Mouse (Mus musculus) limb, embryonic 12.5 days (tissue): ENCODE measurements around the gene Pvr. TPM values are rescaled to one million over a fixed set of nuclear protein-coding genes. Genes with fewer than 3 reads are reported as not detected.
A peak's percentile ranks its signal among the peaks of the same experiment; 100 is the strongest.

Source experiments
- ATAC-seq: fragments of 200-750 bp; cut with Nextera tagmentation; 2 replicates; pipeline ENCODE4 v1.8.0; 2017; ENCODE audit warnings: low read depth, moderate TSS enrichment; ENCODE audit not compliant: insufficient number of reproducible peaks, insufficient read depth, low FRiP score, low TSS enrichment
- H3K27ac ChIP-seq: fragments of 300-500 bp; sonication (generic); 2 replicates; pipeline ENCODE4 v1.5.1; 2016; ENCODE audit warnings: mild to moderate bottlenecking, moderate library complexity
- H3K27me3 ChIP-seq: fragments of 300-500 bp; sonication (generic); 2 replicates; pipeline ENCODE4 v1.6.1; 2016; ENCODE audit warnings: mild to moderate bottlenecking, moderate library complexity
- H3K36me3 ChIP-seq: fragments of 300-500 bp; sonication (generic); 2 replicates; pipeline ENCODE4 v1.6.1; 2016; ENCODE audit warnings: mild to moderate bottlenecking, moderate library complexity
- H3K4me1 ChIP-seq: fragments of 300-500 bp; sonication (generic); replicated peaks from 2 replicates; pipeline ENCODE4 v1.6.1; 2016
- H3K4me2 ChIP-seq: fragments of 300-500 bp; sonication (generic); 2 replicates; pipeline ENCODE4 v1.6.1; 2016; ENCODE audit warnings: mild to moderate bottlenecking, moderate library complexity
- H3K4me3 ChIP-seq: fragments of 300-500 bp; sonication (generic); replicated peaks from 2 replicates; pipeline ENCODE4 v1.5.1; 2016; ENCODE audit warnings: mild to moderate bottlenecking
- H3K9ac ChIP-seq: fragments of 300-500 bp; sonication (generic); replicated peaks from 2 replicates; pipeline ENCODE4 v1.6.1; 2016; ENCODE audit warnings: mild to moderate bottlenecking, moderate library complexity
- H3K9me3 ChIP-seq: fragments of 300-500 bp; sonication (generic); 2 replicates; pipeline ENCODE4 v1.6.1; 2016; ENCODE audit warnings: mild to moderate bottlenecking, moderate library complexity
- WGBS: fragments of 180-500 bp; shearing (Covaris S2); methylation state at CpG from one replicate; pipeline ENCODE4 v1.1.7; 2016; 5-methylcytosine and 5-hydroxymethylcytosine counted together
- polyA plus RNA-seq: library from polyadenylated mRNA; unstranded; fragments of >200 nt; fragmentation: Nextera tagmentation; extraction: Ambion mirVana; gene quantifications from 2 replicates; pipeline ENCODE4 v1.2.1, GENCODE M21; 2016

Gene Pvr
- polyA plus RNA-seq: 7.5 and 8.1 TPM in 2 replicates

DNA sequence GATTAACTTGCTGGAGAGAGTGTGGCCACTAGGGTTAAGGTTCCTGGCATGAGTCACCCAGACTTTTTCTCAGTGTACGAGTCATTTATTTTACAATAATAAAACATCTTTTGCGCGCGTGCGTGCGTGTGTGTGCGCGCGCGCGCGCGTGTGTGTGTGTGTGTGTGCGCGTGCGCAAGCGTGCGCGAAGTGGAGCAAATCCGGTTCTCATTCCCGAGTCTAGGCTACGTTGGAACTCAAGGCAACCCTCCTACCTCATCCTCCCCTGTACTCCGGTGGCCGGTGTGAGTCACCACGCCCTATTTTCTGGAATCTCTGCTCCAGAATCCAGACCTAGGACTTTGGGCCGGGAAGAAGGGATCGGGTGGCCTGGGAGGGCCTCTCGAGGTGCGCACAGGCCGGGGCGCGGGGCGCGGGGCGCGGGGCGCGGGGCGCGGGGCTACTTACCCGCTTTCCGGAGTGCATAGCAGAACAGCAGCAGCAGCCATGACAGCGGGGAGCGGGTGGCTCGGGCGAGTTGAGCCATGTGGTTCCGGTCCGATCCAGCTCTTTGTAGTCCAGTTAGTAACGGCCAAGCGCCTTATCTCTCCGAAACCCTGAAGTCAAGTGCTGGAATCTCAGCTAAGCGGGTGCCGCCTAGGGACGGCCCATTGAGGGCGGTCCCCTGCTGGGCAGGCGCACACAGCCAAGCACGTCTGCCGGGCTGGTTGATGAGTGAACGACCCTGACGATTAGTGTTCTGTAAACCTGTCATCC is at the start of gene Pvr:
Pvr (minus strand) TSS at position 655 of the 756 bp plus-strand sequence.
- peak; percentile 84 for ATAC-seq
- Histone ChIP-seq H3K27ac (peak within 1 kb of the TSS; percentile 53), H3K27me3 (no peaks in the 10 kb centered on the region; the same call in 1 of the 2 replicates), H3K9me3 (no peaks in the 10 kb centered on the region), H3K4me3 (peak within 1 kb of the TSS; percentile 66), H3K36me3 (peaks cover 21% of the 10 kb centered on the region; the same call in 1 of the 2 replicates), H3K9ac (peak within 1 kb of the TSS; percentile 77), H3K4me2 (peak within 1 kb of the TSS; percentile 73), H3K4me1 (peaks cover 9% of the 10 kb centered on the region)
- 1% methylated on average over 60 of the region's 60 CpGs for WGBS

DNA sequence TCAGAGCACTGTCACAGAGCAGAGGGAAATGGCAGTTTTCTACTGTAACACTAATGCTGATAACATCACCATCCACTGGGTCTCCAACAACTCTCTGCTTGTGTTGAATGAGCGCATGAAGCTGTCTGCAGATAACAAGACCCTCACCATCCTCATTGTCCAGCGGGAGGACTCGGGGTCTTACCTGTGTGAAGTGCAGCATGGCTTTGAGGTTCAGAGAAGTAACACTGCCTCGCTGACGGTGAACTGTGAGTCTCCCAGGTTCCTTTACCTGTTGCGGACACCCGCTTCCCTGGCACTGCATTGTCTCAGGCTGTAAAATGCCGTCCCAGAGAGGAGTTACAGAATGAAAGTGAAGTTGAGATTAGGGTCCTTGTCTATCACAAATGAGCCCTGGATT is 49.2 kb upstream of the Pvr start:
- Histone ChIP-seq H3K9me3 (peaks cover 35% of the 10 kb centered on the region), H3K4me3 (no peak overlapping the region), H3K4me2 (no peak overlapping the region), H3K27ac (no peak overlapping the region), H3K9ac (no peak overlapping the region), H3K4me1 (no peaks in the 10 kb centered on the region), H3K27me3 (no peaks in the 10 kb centered on the region), H3K36me3 (no peaks in the 10 kb centered on the region)
- 92% methylated on average over 8 of the region's 8 CpGs for WGBS
- ATAC-seq: no peak

DNA sequence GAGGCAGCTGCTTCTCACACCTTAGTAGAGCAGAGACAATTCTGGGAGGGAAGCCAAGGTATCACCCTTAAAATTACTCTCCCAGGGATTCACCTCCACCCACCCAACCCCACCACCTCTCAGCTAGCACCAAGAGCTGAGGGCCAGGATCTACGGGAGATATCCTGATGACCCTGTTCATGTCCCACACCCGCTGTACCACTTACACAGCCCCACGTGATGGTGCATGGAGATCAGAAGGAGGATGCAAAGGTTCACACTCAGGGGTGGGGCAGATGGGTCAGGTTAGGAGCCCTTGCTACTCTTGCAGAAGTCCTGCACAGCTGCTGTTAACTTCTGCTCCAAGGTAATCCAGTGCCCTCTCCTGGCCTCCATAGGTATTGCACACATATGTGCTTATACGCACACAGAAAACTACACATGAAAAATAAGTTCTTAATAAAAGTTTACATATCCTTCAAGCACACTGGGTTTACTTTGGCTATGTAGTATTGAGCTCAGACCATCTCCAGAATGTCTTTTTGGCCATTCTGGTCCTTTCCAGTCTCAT is 48.7 kb upstream of the Pvr start:
- no peak overlapping the region for H3K4me2 ChIP-seq
- no peaks in the 10 kb centered on the region for H3K4me1 ChIP-seq
- H3K27me3 ChIP-seq: no peaks in the 10 kb centered on the region
- H3K9me3 ChIP-seq: peaks cover 30% of the 10 kb centered on the region
- H3K36me3 ChIP-seq: no peaks in the 10 kb centered on the region
- 90% methylated on average over 4 of the region's 4 CpGs for WGBS
- no peak overlapping the region for H3K27ac ChIP-seq
- H3K4me3 ChIP-seq: no peak overlapping the region
- H3K9ac ChIP-seq: no peak overlapping the region
- ATAC-seq: no peak

DNA sequence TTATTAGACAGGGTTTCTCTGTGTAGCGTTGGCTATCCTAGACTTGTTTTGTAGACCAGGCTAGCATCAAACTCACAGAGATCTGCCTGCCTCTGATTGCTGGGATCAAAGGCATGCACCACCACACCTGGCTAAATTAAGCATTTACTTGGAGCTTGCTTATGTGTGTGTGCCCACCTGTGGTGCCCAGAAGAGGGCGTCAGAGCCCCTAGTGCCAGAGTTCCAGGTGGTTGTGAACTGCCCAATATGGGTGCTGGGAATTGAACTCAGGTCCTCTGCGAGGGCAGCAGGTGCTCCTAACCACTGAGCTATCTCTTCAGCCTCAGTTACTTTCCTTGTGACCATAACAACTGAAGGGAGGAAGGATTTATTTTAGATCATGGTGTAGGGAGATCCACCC is 48.1 kb upstream of the Pvr start:
- no peak overlapping the region for H3K9ac ChIP-seq
- ATAC-seq: no peak
- no peaks in the 10 kb centered on the region for H3K4me1 ChIP-seq
- WGBS: 78% methylated on average over 3 of the region's 3 CpGs
- H3K4me3 ChIP-seq: no peak overlapping the region
- no peaks in the 10 kb centered on the region for H3K36me3 ChIP-seq
- H3K4me2 ChIP-seq: no peak overlapping the region
- H3K9me3 ChIP-seq: peaks cover 26% of the 10 kb centered on the region
- no peaks in the 10 kb centered on the region for H3K27me3 ChIP-seq
- H3K27ac ChIP-seq: no peak overlapping the region

DNA sequence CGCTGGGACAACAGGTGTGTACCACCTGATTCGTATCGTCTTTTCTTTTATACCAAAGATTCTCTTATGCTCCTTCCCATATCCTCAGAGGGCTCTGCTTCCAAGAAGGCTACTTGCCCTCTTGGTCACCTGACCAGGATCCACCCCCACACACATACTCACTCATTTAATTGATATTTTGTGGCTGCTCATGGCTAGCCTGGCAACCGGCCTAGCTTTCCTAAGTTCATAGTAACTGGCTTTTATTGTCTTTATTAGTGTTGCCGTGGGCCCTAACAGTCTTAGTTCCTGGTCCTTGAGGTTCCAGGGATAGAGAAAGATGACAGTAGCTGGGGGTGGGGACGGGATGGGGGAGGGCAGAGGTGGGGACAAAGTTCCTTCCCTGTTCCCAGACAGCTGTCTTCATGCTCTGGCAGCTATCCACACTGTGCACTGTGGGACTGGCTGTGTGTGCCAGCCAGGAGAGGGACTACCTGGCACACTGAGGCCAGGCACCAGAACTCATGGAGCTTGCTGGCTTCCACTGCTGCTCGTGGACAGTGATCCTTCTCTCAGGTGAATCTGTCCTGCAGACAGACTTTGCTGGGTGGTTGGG is 44.1 kb upstream of the Pvr start, which contains the start of gene Ceacam20:
Ceacam20 (plus strand) TSS at position 428 of the 595 bp plus-strand sequence.
- WGBS: 79% methylated on average over 7 of the region's 7 CpGs
- ATAC-seq: no peak
- H3K4me2 ChIP-seq: no peak within 1 kb of the TSS

DNA sequence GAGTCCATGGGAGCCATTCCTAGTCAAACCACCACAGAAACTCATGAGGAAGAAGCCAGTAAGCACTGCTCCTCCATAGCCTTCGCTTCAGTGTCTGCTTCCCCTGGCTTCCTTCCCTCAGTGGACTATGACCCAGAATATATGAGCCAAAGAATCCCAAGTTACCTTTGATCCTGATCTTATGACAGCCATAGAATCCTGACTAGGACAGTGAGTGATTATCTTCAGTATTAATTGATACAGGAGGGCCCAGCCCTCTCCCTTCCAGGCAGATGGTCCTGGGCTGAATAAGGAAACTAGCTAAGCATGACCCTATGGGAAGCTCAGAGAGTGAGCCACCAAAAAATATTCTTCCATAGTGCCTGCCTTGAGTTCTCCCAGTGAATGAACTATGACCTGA is 41.5 kb upstream of the Pvr start:
- H3K4me2 ChIP-seq: no peak overlapping the region
- H3K9me3 ChIP-seq: no peaks in the 10 kb centered on the region
- no peaks in the 10 kb centered on the region for H3K4me1 ChIP-seq
- H3K36me3 ChIP-seq: no peaks in the 10 kb centered on the region
- ATAC-seq: no peak
- H3K4me3 ChIP-seq: no peak overlapping the region
- no peaks in the 10 kb centered on the region for H3K27me3 ChIP-seq
- H3K9ac ChIP-seq: no peak overlapping the region
- 71% methylated on average over 1 of the region's 1 CpGs for whole genome bisulfite sequencing
- no peak overlapping the region for H3K27ac ChIP-seq

More for the DNA sequence above, 44.1 kb upstream of the Pvr start, which contains the start of gene Ceacam20:
- Histone ChIP-seq H3K27me3 (no peaks in the 10 kb centered on the region), H3K9me3 (peaks cover 11% of the 10 kb centered on the region), H3K4me3 (no peak within 1 kb of the TSS), H3K36me3 (no peaks in the 10 kb centered on the region), H3K27ac (no peak within 1 kb of the TSS), H3K4me1 (no peaks in the 10 kb centered on the region), H3K9ac (no peak within 1 kb of the TSS)

DNA sequence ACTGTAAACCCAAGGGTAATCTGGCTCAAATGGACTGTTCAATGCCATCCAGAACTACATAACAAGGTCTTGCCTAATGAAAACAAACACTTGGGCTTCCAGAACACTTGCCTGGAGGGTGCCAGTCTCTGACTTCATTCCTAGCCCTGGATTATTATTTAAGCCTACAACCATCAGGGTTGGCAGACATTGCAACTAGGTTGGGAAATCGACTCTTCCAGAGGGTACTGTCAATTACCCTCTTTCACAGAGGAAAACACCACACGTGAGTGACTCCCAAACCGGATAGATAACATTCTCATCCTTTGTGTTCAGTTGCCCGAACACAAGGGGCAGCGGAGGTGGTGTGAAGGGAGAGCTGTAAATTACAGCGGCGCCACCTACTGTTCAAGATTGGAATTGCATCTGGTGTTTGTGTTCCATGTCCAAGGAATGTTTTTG is 35.4 kb upstream of the Pvr start:
- H3K27ac ChIP-seq: no peak overlapping the region
- WGBS: 2% methylated on average over 7 of the region's 7 CpGs
- no peaks in the 10 kb centered on the region for H3K9me3 ChIP-seq
- H3K4me3 ChIP-seq: no peak overlapping the region
- no peaks in the 10 kb centered on the region for H3K36me3 ChIP-seq
- no peak overlapping the region for H3K9ac ChIP-seq
- H3K27me3 ChIP-seq: no peaks in the 10 kb centered on the region
- no peak for ATAC-seq
- H3K4me1 ChIP-seq: no peaks in the 10 kb centered on the region
- H3K4me2 ChIP-seq: no peak overlapping the region

DNA sequence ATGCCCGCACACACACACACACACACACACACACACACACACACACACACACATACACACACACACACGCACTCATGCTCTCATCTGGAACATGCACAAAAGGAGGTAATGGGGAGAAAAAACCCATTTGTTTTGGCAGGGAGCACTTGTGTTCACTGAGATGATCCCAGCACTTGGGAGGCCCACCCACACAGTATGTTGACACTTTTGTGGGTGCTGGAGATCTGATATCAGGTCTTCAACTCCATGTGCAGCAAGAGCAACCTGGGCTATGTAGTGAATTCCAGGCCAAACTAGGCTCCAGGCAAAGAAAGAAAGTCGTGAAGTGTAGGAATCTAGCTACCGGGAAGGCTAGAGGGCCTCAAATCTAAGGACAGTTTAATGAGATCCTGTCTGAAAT is 34.9 kb upstream of the Pvr start:
- 66% methylated on average over 4 of the region's 4 CpGs for WGBS
- Histone ChIP-seq H3K4me1 (no peaks in the 10 kb centered on the region), H3K4me2 (no peak overlapping the region), H3K9me3 (no peaks in the 10 kb centered on the region), H3K9ac (no peak overlapping the region), H3K36me3 (no peaks in the 10 kb centered on the region), H3K27ac (no peak overlapping the region), H3K4me3 (no peak overlapping the region), H3K27me3 (no peaks in the 10 kb centered on the region)
- no peak for ATAC-seq

DNA sequence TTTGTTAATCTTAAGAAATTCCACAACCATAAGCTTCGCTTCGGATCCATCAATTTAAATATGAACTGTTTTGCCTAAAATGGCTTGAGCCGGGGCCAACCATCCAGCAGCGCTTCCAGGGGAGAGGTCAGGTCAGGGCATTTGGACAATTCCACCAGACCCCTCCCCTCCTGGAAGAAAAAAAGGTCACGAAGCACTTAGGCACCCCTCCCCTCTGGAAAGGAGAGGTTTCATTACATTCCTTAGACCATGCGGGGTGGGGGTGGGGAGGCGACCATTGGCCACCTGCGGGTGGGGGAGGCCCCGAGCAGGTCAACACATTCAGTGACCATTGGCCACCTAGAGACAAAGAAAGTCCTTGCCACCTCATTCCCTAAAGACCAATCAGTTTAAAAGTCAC is 32.1 kb upstream of the Pvr start:
- WGBS: 52% methylated on average over 9 of the region's 9 CpGs
- ATAC-seq: no peak

DNA sequence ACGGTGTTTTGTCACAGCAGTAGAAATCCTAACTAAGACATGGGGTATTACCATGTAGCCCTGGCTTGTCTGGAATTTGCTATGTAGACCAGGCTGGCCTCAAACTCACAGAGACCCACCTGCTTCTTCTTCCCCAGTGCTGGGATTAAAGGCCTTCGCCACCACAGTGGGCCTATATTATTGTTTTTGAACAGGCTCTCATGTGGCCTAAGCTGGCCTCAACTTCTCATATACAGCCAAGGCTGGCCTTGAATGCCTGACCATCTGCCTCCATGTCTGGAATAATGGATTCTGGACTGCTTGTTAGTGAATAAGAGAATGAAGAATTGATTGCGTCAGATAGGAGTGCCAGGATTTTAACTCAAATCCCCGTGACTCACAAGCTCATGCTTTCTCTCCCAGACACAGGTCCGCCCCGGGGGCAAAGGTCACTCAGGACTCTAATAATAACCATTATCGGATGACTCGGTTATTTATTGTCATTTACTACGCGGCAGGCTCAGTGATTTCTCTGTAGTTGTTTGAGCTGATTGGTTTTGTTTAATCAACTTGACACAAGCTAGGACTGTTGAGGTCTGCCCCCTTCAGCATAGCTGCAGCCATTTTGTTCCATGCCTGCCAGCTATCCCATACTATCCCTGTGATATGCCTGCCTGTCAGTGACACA is 31.5 kb upstream of the Pvr start:
- no peaks in the 10 kb centered on the region for H3K27me3 ChIP-seq
- H3K9me3 ChIP-seq: no peaks in the 10 kb centered on the region
- H3K4me2 ChIP-seq: no peak overlapping the region
- H3K9ac ChIP-seq: no peak overlapping the region
- no peaks in the 10 kb centered on the region for H3K4me1 ChIP-seq
- H3K27ac ChIP-seq: no peak overlapping the region
- H3K36me3 ChIP-seq: no peaks in the 10 kb centered on the region
- ATAC-seq: no peak
- H3K4me3 ChIP-seq: no peak overlapping the region
- 77% methylated on average over 10 of the region's 10 CpGs for WGBS

More for the DNA sequence above, 32.1 kb upstream of the Pvr start:
- no peaks in the 10 kb centered on the region for H3K4me1 ChIP-seq
- H3K27me3 ChIP-seq: no peaks in the 10 kb centered on the region
- no peak overlapping the region for H3K9ac ChIP-seq
- no peak overlapping the region for H3K4me3 ChIP-seq
- no peaks in the 10 kb centered on the region for H3K9me3 ChIP-seq
- H3K4me2 ChIP-seq: no peak overlapping the region
- no peak overlapping the region for H3K27ac ChIP-seq
- H3K36me3 ChIP-seq: no peaks in the 10 kb centered on the region

DNA sequence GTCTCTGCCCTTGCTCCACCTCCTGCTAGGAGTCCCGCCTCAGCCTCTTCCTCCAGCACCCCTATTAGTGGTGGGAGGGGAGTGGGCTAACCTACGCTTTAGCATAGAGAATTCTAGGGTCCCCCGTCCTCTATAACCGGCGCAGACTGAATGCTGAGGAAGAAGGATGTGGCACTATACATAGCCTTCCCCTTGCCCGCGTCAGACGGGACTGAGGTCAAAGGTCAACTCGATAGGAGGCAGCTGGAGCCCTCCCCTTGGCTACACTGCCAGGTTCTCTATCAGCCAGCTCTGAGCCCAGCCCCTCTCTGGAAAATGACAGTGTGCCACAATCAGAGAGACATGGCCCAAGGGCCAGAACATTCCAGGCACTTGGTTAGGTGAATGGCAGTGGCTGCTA is 29.6 kb upstream of the Pvr start, which contains the start of gene Igsf23:
Igsf23 (minus strand) TSS at position 168 of the 400 bp plus-strand sequence.
- Histone ChIP-seq H3K4me3 (no peak within 1 kb of the TSS), H3K9me3 (no peaks in the 10 kb centered on the region), H3K4me1 (no peaks in the 10 kb centered on the region), H3K27ac (no peak within 1 kb of the TSS), H3K27me3 (no peaks in the 10 kb centered on the region), H3K36me3 (no peaks in the 10 kb centered on the region), H3K4me2 (no peak within 1 kb of the TSS), H3K9ac (no peak within 1 kb of the TSS)
- whole genome bisulfite sequencing: 55% methylated on average over 9 of the region's 9 CpGs
- peak; percentile 29; the same call in 1 of the 2 replicates for ATAC-seq
